Mouse (Mus musculus) skeletal muscle tissue, adult 2 months (tissue): ENCODE data around the gene Capn8.

Experiments
- DNase-seq: peaks from one replicate; pipeline ENCODE4 v3.0.0-alpha.2; 2012; ENCODE audit warnings: low read depth, low spot score

Capn8 gene

GRCm38 (mm10) chr1:182678151-182678550, 113.3 kb downstream of the Capn8 start:
- no peak for DNase-seq

- no peak for DNase-seq
Measured at GRCm38 (mm10) chr1:182679169-182679568, 114.4 kb downstream of the Capn8 start.

DNA sequence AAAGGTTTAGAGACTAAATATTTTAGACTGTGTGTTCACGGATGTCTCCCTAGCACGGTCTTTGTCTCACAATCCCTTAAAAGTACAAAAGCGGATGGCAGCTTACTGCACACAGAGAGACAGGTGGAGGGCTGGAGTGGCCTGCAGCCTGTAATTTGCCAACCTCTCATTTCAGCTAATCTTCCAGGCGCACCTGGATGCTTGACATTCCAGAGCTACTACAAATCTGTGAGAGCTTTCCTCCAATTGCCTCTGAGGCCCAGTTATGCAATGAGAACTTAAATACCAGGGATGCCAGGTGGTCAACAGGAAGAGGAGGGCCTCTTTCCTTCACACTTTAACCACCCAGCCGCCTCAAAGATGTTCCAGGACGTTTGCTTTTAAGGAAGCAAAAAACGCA, 114.8 kb downstream of the Capn8 start:
- no peak for DNase-seq
